Mouse (Mus musculus): ENCODE measurements around the gene Fam76a. TPM values are rescaled to one million over a fixed set of nuclear protein-coding genes. Genes with fewer than 3 reads are reported as not detected.
A peak's percentile ranks its signal among the peaks of the same experiment; 100 is the strongest.

Gene Fam76a
- 37.7 and 39.5 TPM in 2 replicates for polyA plus RNA-seq (2014; fragmentation: Nextera tagmentation; extraction: Ambion mirVana)

- Histone ChIP-seq H3K9ac (peak within 1 kb of the TSS; percentile 97), H3K27ac (peak within 1 kb of the TSS; percentile 91), H3K36me3 (replicated peaks; ENCODE audit: control insufficient read depth, insufficient read depth) (peaks cover 23% of the 10 kb centered on the region), H3K9me3 (ENCODE audit: control insufficient read depth, low read length) (no peaks in the 10 kb centered on the region), H3K4me1 (replicated peaks; ENCODE audit: control insufficient read depth, insufficient read depth, low read length) (peaks cover 7% of the 10 kb centered on the region), H3K27me3 (ENCODE audit: control insufficient read depth, insufficient read depth, low read length) (no peaks in the 10 kb centered on the region), H3K4me3 (replicated peaks; ENCODE audit: low read length) (peak within 1 kb of the TSS; percentile 99), H3K4me2 (replicated peaks) (peak within 1 kb of the TSS; percentile 82)
- WGBS = under 1% methylated on average over 53 of the region's 53 CpGs
- peak; percentile 99 for ATAC-seq (ENCODE audit: low FRiP score)
- peak; percentile 100 for DNase-seq (ENCODE audit: low spot score)
These were observed at the start of gene Fam76a for GRCm38 (mm10) chr4:132922558-132923008. TSS of gene Fam76a (minus strand) at chr4:132922558.

DNA sequence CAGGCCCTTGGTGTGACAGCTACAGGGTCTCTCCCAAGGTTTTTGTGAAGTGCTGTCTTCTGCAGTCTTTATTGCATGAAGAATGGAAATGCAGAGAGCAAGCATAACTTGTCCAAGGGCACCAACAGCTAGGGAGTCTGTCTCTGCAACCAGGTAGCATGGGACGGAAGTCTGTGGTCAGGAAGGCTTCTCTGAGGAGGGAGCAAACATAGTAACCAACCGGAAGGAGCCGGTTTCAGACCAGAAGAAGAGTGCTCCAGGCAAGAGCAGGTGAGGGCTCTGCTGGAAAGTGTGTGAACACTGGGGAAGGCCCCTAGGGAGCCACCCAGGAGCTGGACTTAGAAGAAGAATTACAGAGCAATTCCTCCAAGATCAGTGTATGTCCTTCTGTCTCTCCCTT lies 49.7 kb upstream of the Fam76a start:
- H3K36me3 ChIP-seq (replicated peaks; ENCODE audit: control insufficient read depth, insufficient read depth) = no peaks in the 10 kb centered on the region
- 86% methylated on average over 3 of the region's 3 CpGs for WGBS
- H3K27ac ChIP-seq = no peak overlapping the region
- peaks cover 32% of the 10 kb centered on the region for H3K27me3 ChIP-seq (ENCODE audit: control insufficient read depth, insufficient read depth, low read length)
- H3K4me3 ChIP-seq (replicated peaks; ENCODE audit: low read length) = no peak overlapping the region
- DNase-seq (ENCODE audit: low spot score) = no peak
- no peaks in the 10 kb centered on the region for H3K9me3 ChIP-seq (ENCODE audit: control insufficient read depth, low read length)
- H3K4me1 ChIP-seq (replicated peaks; ENCODE audit: control insufficient read depth, insufficient read depth, low read length) = peaks cover 22% of the 10 kb centered on the region
- H3K4me2 ChIP-seq (replicated peaks) = no peak overlapping the region
- ATAC-seq (ENCODE audit: low FRiP score) = no peak
- no peak overlapping the region for H3K9ac ChIP-seq

- H3K4me1 ChIP-seq (replicated peaks; ENCODE audit: control insufficient read depth, insufficient read depth, low read length) = peaks cover 22% of the 10 kb centered on the region
- peaks cover 29% of the 10 kb centered on the region for H3K27me3 ChIP-seq (ENCODE audit: control insufficient read depth, insufficient read depth, low read length)
- no peak overlapping the region for H3K27ac ChIP-seq
- DNase-seq (ENCODE audit: low spot score) = no peak
- no peaks in the 10 kb centered on the region for H3K9me3 ChIP-seq (ENCODE audit: control insufficient read depth, low read length)
- H3K36me3 ChIP-seq (replicated peaks; ENCODE audit: control insufficient read depth, insufficient read depth) = no peaks in the 10 kb centered on the region
- H3K4me3 ChIP-seq (replicated peaks; ENCODE audit: low read length) = no peak overlapping the region
- no peak overlapping the region for H3K4me2 ChIP-seq (replicated peaks)
- H3K9ac ChIP-seq = no peak overlapping the region
- no peak for ATAC-seq (ENCODE audit: low FRiP score)
- 76% methylated on average over 6 of the region's 6 CpGs for WGBS
These were observed 49.2 kb upstream of the Fam76a start for GRCm38 (mm10) chr4:132971601-132972000.

DNA sequence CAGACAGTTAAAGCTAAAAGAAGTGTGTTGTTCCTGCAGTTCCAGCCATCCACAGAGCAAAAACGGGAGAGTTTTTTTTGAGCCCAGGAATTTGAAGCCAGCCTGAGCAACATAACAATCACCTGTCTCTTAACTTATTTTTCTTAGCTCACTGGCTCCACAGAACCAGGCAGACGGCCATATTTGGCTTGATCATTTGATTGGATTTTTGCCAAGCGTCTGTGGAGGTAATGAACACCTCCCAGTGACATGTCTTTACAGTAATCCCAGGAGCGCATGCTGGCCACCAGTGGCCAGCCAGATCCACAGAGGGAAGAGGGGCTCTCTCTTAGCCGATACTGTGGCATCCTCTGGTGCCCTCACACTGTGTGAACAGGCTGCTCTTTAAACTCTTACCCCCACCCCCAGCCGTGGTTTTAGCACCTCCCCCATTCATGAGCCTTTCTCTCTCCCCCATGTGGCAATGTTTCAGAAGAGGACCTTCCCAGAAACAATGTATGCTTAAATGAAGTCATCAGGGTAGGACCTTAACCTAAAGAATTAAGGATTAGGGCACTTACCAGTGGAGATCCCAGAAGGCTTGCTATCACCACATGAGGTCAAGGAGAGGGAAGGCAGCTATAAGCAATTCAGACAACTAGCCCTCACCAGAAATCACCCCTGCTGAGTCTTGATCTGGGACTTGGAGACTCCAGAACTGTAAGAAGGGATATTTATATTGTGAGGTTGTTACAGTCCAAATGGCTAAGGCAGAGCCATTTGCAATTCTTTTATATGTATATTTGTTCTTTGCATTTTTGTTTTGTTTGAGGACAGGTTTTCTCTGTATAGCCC lies 46.0 kb upstream of the Fam76a start:
- Histone ChIP-seq H3K27me3 (ENCODE audit: control insufficient read depth, insufficient read depth, low read length) (0 out of 2 replicates have a peak, but pooled peaks cover 2% of the 10 kb centered on the region), H3K4me1 (replicated peaks; ENCODE audit: control insufficient read depth, insufficient read depth, low read length) (0 out of 2 replicates have a peak, but pooled peaks cover 12% of the 10 kb centered on the region), H3K9me3 (ENCODE audit: control insufficient read depth, low read length) (no peaks in the 10 kb centered on the region), H3K36me3 (replicated peaks; ENCODE audit: control insufficient read depth, insufficient read depth) (no peaks in the 10 kb centered on the region), H3K27ac (no peak overlapping the region), H3K4me2 (replicated peaks) (no peak overlapping the region), H3K9ac (no peak overlapping the region), H3K4me3 (replicated peaks; ENCODE audit: low read length) (no peak overlapping the region)
- ATAC-seq (ENCODE audit: low FRiP score) = no peak
- DNase-seq (ENCODE audit: low spot score) = no peak
- WGBS = 44% methylated on average over 6 of the region's 6 CpGs

- no peak for ATAC-seq (ENCODE audit: low FRiP score)
- H3K9me3 ChIP-seq (ENCODE audit: control insufficient read depth, low read length) = no peaks in the 10 kb centered on the region
- H3K4me2 ChIP-seq (replicated peaks) = no peak overlapping the region
- DNase-seq (ENCODE audit: low spot score) = no peak
- no peak overlapping the region for H3K9ac ChIP-seq
- no peaks in the 10 kb centered on the region for H3K36me3 ChIP-seq (replicated peaks; ENCODE audit: control insufficient read depth, insufficient read depth)
- H3K4me3 ChIP-seq (replicated peaks; ENCODE audit: low read length) = no peak overlapping the region
- peaks cover 20% of the 10 kb centered on the region for H3K4me1 ChIP-seq (replicated peaks; ENCODE audit: control insufficient read depth, insufficient read depth, low read length)
- no peaks in the 10 kb centered on the region for H3K27me3 ChIP-seq (ENCODE audit: control insufficient read depth, insufficient read depth, low read length)
- 24% methylated on average over 5 of the region's 5 CpGs for WGBS
- H3K27ac ChIP-seq = no peak overlapping the region
These were observed 42.1 kb upstream of the Fam76a start for GRCm38 (mm10) chr4:132964473-132964872.

DNA sequence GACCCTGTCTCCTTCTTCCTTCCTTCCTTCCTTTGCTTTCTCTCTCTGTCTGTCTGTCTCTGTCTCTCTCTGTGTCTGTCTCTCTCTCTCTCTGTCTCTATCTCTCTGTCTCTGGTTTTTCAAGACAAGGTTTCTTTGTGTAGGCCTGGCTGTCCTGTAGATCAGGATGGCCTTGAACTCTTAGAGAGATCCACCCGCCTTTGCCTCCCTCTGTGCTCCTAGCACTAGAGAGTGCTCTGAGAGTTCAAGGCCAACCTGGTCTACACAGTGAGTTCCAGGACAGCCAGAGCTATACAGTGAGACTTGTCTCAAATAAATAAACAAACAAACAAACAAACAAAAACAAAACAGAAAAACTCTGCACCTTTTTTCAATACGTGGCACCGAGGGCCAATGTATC lies 41.7 kb upstream of the Fam76a start:
- Histone ChIP-seq H3K27me3 (ENCODE audit: control insufficient read depth, insufficient read depth, low read length) (no peaks in the 10 kb centered on the region), H3K4me3 (replicated peaks; ENCODE audit: low read length) (no peak overlapping the region), H3K4me2 (replicated peaks) (no peak overlapping the region), H3K27ac (no peak overlapping the region), H3K36me3 (replicated peaks; ENCODE audit: control insufficient read depth, insufficient read depth) (no peaks in the 10 kb centered on the region), H3K4me1 (replicated peaks; ENCODE audit: control insufficient read depth, insufficient read depth, low read length) (peaks cover 24% of the 10 kb centered on the region), H3K9ac (no peak overlapping the region), H3K9me3 (ENCODE audit: control insufficient read depth, low read length) (no peaks in the 10 kb centered on the region)
- ATAC-seq (ENCODE audit: low FRiP score) (no peak), DNase-seq (ENCODE audit: low spot score) (no peak)
- 31% methylated on average over 3 of the region's 3 CpGs for WGBS

DNA sequence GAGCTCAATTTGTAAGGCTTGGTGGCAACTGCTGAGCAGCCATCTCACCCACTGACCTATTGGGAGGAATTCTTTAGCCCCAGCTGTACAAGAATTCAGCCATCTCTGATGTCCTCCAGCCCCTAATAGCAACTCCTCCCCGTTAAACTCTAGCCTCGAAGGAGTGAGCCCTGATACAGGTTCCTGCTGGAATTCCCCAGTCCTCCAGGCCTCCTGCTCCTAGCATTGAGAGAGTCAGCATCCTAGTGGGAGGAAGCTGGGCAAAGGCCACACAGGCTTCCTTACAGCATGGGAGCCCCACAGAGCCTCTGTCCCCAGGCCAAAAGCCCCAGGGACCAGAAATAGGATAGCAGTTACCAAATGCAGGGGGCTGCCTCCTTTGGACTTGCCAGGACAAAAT lies 41.1 kb upstream of the Fam76a start:
- Histone ChIP-seq H3K27ac (no peak overlapping the region), H3K9me3 (ENCODE audit: control insufficient read depth, low read length) (no peaks in the 10 kb centered on the region), H3K4me2 (replicated peaks) (no peak overlapping the region), H3K4me1 (replicated peaks; ENCODE audit: control insufficient read depth, insufficient read depth, low read length) (peaks cover 28% of the 10 kb centered on the region), H3K4me3 (replicated peaks; ENCODE audit: low read length) (no peak overlapping the region), H3K36me3 (replicated peaks; ENCODE audit: control insufficient read depth, insufficient read depth) (no peaks in the 10 kb centered on the region), H3K27me3 (ENCODE audit: control insufficient read depth, insufficient read depth, low read length) (no peaks in the 10 kb centered on the region), H3K9ac (no peak overlapping the region)
- WGBS = 43% methylated on average over 2 of the region's 2 CpGs
- DNase-seq (ENCODE audit: low spot score) (no peak), ATAC-seq (ENCODE audit: low FRiP score) (no peak)

DNA sequence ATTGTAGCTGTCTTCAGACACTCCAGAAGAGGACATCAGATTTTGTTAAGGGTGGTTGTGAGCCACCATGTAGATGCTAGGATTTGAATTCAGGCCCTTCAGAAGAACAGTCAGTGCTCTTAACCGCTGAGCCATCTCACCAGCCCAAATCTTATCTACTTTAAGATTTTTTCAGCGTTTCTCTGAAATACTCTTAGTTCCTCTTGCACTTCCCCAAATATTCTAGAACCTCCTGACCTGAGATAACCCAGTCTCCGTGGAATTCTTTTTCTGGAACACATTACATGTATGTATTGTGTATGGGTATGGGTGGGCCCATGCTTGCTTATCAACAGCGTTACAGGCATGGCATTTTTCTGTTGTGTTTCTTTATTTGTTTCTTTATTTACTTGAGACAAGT lies 40.3 kb upstream of the Fam76a start:
- DNase-seq (ENCODE audit: low spot score) = no peak
- Histone ChIP-seq H3K9me3 (ENCODE audit: control insufficient read depth, low read length) (no peaks in the 10 kb centered on the region), H3K9ac (no peak overlapping the region), H3K4me3 (replicated peaks; ENCODE audit: low read length) (no peak overlapping the region), H3K27me3 (ENCODE audit: control insufficient read depth, insufficient read depth, low read length) (no peaks in the 10 kb centered on the region), H3K27ac (no peak overlapping the region), H3K4me1 (replicated peaks; ENCODE audit: control insufficient read depth, insufficient read depth, low read length) (peaks cover 25% of the 10 kb centered on the region), H3K4me2 (replicated peaks) (no peak overlapping the region), H3K36me3 (replicated peaks; ENCODE audit: control insufficient read depth, insufficient read depth) (no peaks in the 10 kb centered on the region)
- 97% methylated on average over 4 of the region's 4 CpGs for WGBS
- ATAC-seq (ENCODE audit: low FRiP score) = no peak

DNA sequence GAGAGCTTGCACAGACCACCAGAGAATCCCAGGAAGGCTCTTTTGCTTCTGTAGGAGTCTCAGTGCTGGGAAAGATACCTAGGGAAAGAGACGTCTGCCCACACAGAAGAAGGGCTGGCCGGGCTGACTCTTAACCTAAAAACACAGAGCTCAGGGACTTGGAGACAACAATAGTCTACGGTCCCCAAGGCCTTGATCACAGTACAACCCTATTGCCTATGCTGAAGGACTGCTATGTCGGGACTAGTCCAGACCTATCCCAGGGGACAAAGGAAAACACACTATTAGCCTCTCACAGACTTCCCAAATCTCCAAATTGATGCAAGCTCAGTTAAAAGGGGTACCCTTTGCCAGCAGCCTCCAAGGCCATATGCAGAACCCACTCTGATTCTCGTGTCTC lies 39.5 kb upstream of the Fam76a start:
- Histone ChIP-seq H3K4me1 (replicated peaks; ENCODE audit: control insufficient read depth, insufficient read depth, low read length) (peaks cover 25% of the 10 kb centered on the region), H3K9me3 (ENCODE audit: control insufficient read depth, low read length) (no peaks in the 10 kb centered on the region), H3K4me2 (replicated peaks) (no peak overlapping the region), H3K27ac (no peak overlapping the region), H3K27me3 (ENCODE audit: control insufficient read depth, insufficient read depth, low read length) (no peaks in the 10 kb centered on the region), H3K9ac (no peak overlapping the region), H3K4me3 (replicated peaks; ENCODE audit: low read length) (no peak overlapping the region), H3K36me3 (replicated peaks; ENCODE audit: control insufficient read depth, insufficient read depth) (no peaks in the 10 kb centered on the region)
- 78% methylated on average over 5 of the region's 5 CpGs for WGBS
- ATAC-seq (ENCODE audit: low FRiP score) (no peak), DNase-seq (ENCODE audit: low spot score) (no peak)
